ENCODE assay signal across 18 mouse cellular contexts in genomic region chr3:107437666-107438065, GRCm38 (mm10). TPM values are rescaled to one million over a fixed set of nuclear protein-coding genes. Genes with fewer than 3 reads are reported as not detected.
"Had no signal": no experiment of that assay in that cellular context is flagged by ENCODE, and none has a peak within 500 bp of the region (broad histone marks: within the 10 kb centered on the region; RNA-seq: fewer than 3 reads in every experiment).

No protein-coding gene starts in this region.

- H3K4me3 ChIP-seq: kidney, embryonic 15.5 days; left cerebral cortex, adult 2 months; limb, embryonic 12.5 days; limb, embryonic 15.5 days; midbrain, embryonic 13.5 days had no signal

- H3K36me3 ChIP-seq: kidney, embryonic 15.5 days; limb, embryonic 12.5 days; limb, embryonic 15.5 days; midbrain, embryonic 13.5 days had no signal

- H3K9me3 ChIP-seq: kidney, embryonic 15.5 days; limb, embryonic 12.5 days; limb, embryonic 15.5 days; midbrain, embryonic 13.5 days had no signal

- H3K27ac ChIP-seq: kidney, embryonic 15.5 days; left cerebral cortex, adult 2 months; limb, embryonic 12.5 days; limb, embryonic 15.5 days; liver, embryonic 14.5 days; macrophage; midbrain, embryonic 13.5 days had no signal

- H3K4me1 ChIP-seq: kidney, embryonic 15.5 days; midbrain, embryonic 13.5 days had no signal

- DNase-seq: kidney, adult 2 months; kidney, postnatal 10 days; kidney, postnatal 36 days; layer of hippocampus, postnatal 36 days; liver, postnatal 0 days; lung, embryonic 14.5 days; right cerebral cortex, postnatal 14 days; spleen, adult 18-20 months; thymus, adult 18-20 months; thymus, postnatal 36 days had no signal

- H3K27me3 ChIP-seq: kidney, embryonic 15.5 days; limb, embryonic 15.5 days; midbrain, embryonic 13.5 days had no signal

RNA-seq across cellular contexts. Expression of gene Kcnc4, which starts 21.7 kb away (rescaled TPM):
- total RNA-seq: megakaryocyte, adult 5-6 weeks had no signal
- polyA plus RNA-seq: limb, embryonic 12.5 days; liver, embryonic 14.5 days; liver, postnatal 0 days; macrophage had no signal
